Mouse (Mus musculus): ENCODE measurements at regions not wholly inside any gene's neighbourhood (a gene's known extent, or its start where the extent isn't known, plus 50 kb on each side); places are given as distances from the start of the nearest gene placed in this dataset.

- peak in 1 of 2 experiments; percentile 62 for DNase-seq (ENCODE audit: extremely low spot score in 1 of 2, low spot score in 1 of 2)
Observed at GRCm38 (mm10) chr8:79587258-79587657, 52.2 kb upstream of the Otud4 start.

DNA sequence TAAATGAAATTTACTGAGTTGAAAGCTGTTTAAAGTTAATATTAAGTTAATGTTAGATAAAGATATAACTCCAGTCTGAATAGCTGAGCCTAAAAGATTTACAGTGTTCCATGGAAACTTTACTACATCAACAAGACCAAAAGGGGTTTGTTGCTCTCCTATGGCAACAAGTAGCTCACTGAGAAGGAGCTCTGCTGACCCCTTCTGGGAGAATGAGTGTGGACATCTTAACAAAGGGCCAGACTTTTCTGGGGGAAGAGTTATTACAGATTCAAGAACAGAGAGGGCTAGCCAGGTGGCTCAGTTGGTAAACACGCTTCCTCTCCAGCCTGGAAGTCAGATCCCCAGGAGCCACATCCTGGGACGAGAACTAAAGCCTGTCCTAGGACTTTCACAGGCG lies 54.5 kb upstream of the Otud4 start:
- DNase-seq (ENCODE audit: extremely low spot score in 1 of 2, low spot score in 1 of 2): peak; percentile 27 to 77

DNA sequence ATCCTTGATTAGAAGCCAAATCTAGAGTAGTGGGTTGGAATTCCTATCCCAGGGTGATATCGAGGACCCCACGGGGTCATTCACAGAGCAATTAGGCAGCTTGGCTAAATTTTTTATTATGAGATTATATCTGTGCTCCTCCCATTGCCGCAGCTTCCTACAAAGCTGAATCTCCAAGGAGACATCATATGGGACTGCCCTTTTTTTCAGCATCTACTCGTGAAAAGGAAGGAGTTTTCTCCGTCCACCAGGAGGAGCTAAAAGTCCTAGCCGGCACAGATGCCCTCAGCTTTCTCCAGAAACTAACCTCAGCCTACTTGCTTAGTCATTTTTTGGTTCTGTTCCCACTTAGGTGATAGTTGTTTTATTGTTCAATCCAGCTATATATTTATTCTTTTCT lies 56.1 kb upstream of the Otud4 start:
- peak in 1 of 2 experiments; percentile 8 for DNase-seq (ENCODE audit: extremely low spot score in 1 of 2, low spot score in 1 of 2)

GRCm38 (mm10) chr8:79582195-79582594 lies 57.2 kb upstream of the Otud4 start:
- DNase-seq (ENCODE audit: extremely low spot score in 1 of 2, low spot score in 1 of 2): no peak

- DNase-seq (ENCODE audit: extremely low spot score in 1 of 2, low spot score in 1 of 2): no peak
Observed at GRCm38 (mm10) chr8:79576086-79576485, 63.3 kb upstream of the Otud4 start.

- peak in 1 of 2 experiments; percentile 10 for DNase-seq (ENCODE audit: extremely low spot score in 1 of 2, low spot score in 1 of 2)
Observed at GRCm38 (mm10) chr8:79575175-79575734, 64.2 kb upstream of the Otud4 start.

GRCm38 (mm10) chr8:79573491-79573890 lies 65.9 kb upstream of the Otud4 start:
- no peak for DNase-seq (ENCODE audit: extremely low spot score in 1 of 2, low spot score in 1 of 2)

- no peak for DNase-seq (ENCODE audit: extremely low spot score in 1 of 2, low spot score in 1 of 2)
Observed at GRCm38 (mm10) chr8:79572526-79572925, 66.9 kb upstream of the Otud4 start.

DNA sequence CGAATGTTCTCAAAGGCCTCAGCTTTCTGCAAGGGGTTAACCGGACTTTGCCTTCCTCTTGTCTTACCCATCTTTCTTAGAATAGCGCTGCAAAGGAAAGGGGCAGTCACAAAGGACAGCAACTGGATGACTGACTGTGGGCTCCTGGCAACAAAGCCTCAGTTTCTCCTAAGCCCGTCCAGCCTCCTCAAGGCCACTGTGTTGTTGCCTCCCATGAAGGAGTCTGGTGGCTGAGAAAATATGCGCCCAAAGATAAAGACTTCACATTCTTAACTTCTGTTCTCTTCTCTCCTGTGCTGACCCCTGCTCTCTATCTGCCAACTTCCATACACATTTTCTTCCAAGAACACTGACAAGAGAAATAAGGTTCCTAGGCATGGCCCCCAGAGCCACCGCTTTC lies 76.3 kb upstream of the Otud4 start:
- no peak for DNase-seq (ENCODE audit: extremely low spot score in 1 of 2, low spot score in 1 of 2)

DNA sequence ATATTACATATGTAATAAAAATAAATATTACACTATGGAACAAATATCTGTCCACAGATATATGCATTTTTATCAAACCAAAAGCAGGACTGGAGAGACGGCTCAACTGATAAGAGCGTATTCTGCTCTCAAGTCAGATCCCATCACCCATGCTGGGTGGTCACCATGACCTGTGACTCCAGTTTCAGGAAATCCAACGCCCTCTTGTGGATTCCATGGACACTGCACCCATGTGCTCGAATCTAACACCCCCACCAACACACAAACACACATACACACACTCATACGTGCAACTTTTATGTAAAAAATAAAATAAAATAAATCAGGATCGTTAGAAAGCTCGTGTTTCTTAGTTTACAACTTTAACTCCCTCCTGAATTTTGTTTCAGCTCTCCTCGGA lies 76.7 kb upstream of the Otud4 start:
- DNase-seq (ENCODE audit: extremely low spot score in 1 of 2, low spot score in 1 of 2): peak in 1 of 2 experiments; percentile 20

- DNase-seq (ENCODE audit: extremely low spot score in 1 of 2, low spot score in 1 of 2): peak; percentile 14 to 59
Observed at GRCm38 (mm10) chr8:79562071-79562581, 77.3 kb upstream of the Otud4 start.

DNA sequence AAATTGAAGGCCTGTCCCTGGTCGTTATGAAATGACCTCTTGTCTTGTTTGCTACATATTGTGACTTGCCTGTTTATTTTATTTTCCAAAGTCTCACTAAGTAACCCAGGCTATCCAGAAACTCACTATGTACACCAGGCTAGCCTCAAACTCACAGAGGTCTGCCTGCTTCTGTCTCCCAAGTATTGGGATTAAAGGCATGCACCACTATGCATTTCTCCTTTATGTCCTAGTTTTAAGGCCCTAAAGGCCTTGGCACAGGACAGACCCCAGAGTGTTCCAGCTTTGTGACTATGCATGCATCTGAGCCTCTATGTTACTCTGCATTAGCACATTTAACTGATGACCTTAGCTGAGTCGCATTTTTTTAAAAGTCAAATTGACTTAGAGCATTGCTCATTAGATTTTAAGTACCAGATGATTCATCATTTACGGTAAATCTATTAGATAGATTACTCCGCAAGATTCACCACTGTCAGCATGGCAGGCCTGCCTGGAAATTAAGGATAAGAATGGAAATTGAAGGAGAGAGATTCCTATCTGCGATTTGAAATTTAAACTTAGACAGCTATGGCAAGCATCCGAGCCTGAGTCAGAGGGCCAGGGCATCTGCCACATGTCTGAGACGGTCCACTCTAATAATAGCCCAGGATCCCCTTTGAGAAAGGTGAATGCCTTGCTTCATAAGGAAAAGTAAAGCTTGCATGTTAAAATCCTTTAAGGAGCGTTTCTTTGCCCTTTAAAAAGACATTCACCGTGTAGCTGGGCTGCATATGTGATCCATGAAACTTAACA lies 78.0 kb upstream of the Otud4 start:
- DNase-seq (ENCODE audit: extremely low spot score in 1 of 2, low spot score in 1 of 2): no peak

DNA sequence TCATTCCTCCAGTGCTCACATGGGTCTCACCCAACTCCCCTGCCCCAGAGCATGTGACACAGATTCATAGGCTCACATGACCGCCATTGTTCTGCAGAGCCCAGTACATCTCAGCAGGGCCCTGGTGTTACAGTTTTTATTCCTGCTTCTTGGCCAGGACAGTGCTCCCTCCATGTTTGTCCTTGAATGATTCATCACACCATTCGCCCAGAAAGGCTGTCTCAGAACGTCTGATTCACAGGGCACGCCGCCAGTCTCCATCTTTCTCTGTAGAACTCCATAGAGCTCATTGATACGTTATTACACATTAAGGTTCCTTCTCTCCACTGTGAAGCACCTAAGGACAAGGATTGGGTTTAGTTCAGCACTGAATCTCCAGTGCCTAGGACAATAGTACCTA lies 79.9 kb upstream of the Otud4 start:
- DNase-seq (ENCODE audit: extremely low spot score in 1 of 2, low spot score in 1 of 2): peak in 1 of 2 experiments; percentile 61

GRCm38 (mm10) chr8:79554311-79554710 lies 85.1 kb upstream of the Otud4 start:
- no peak for DNase-seq (ENCODE audit: extremely low spot score in 1 of 2, low spot score in 1 of 2)

- no peak for DNase-seq (ENCODE audit: extremely low spot score in 1 of 2, low spot score in 1 of 2)
Observed at GRCm38 (mm10) chr8:79550151-79550550, 89.3 kb upstream of the Otud4 start.

DNA sequence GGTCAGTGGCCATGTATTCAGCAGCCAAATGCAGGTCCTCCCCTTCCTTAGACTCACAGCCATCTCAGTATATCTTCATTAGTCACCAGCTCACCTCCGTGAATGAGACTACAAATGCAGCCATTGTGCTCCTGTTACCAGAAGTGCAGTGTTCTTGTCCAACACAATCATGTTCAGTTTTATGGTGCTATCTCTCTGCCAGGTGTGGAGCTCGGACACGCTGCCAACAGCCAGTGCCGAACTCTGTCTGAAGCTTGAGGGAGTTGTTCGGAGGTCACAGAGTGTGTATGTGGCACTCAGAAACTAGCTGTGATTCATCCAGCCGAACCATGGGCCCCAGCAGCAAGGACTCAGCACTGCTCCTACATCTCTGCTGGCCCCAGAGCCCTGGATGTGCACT lies 91.3 kb upstream of the Otud4 start:
- no peak for DNase-seq (ENCODE audit: extremely low spot score in 1 of 2, low spot score in 1 of 2)

GRCm38 (mm10) chr8:79545866-79546373 lies 93.5 kb upstream of the Otud4 start:
- no peak for DNase-seq (ENCODE audit: extremely low spot score in 1 of 2, low spot score in 1 of 2)

- no peak for DNase-seq (ENCODE audit: extremely low spot score in 1 of 2, low spot score in 1 of 2)
Observed at GRCm38 (mm10) chr8:79542461-79542860, 97.0 kb upstream of the Otud4 start.

DNA sequence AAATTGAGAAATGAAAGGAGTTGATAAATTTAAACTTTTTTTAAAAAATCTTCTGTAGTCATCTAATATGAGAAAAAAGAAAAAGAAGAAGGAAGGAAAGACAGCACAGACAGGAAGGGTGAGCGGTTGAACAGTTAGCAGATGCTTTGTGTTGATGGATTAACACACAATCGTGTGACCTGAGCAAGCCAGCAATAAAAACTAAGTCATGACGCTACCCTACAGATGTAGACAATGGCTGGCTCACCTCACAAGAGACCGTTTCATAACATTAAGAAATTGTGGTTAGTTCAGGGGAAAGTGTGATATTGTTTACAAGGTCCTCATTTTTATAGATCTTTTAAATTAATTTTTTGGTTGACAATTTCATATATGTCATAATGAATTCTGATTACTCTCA lies 99.4 kb upstream of the Otud4 start:
- no peak for DNase-seq (ENCODE audit: extremely low spot score in 1 of 2, low spot score in 1 of 2)

- peak; percentile 16 to 47 for DNase-seq (ENCODE audit: extremely low spot score in 1 of 2, low spot score in 1 of 2)
Observed at GRCm38 (mm10) chr8:79534271-79534889, 105.0 kb upstream of the Otud4 start.

DNA sequence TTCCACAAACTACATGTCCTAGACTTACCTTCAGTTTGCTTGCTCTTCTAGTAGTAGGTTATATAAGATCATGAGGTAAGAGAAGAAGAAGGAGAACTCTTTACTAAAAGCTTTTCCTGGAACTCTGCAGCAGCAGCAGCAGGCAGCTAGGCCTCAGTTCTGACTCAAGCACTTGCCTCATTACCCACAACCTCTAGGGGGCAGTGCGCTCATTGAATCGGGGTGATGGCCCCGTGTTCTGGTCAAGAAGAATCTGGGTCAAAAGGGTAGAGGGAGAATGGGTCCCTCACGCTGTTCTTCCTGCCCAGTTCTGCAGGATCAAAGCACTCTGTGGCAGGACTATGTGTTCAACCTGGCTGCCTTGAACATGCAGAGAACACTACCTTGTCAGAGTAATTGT lies 109.9 kb upstream of the Otud4 start:
- peak in 1 of 2 experiments; percentile 5 for DNase-seq (ENCODE audit: extremely low spot score in 1 of 2, low spot score in 1 of 2)

Measured in frontal cortex, adult 2 months (tissue).